Comparison of ENCODE assay signal across 16 mouse cellular contexts in the genomic region with DNA sequence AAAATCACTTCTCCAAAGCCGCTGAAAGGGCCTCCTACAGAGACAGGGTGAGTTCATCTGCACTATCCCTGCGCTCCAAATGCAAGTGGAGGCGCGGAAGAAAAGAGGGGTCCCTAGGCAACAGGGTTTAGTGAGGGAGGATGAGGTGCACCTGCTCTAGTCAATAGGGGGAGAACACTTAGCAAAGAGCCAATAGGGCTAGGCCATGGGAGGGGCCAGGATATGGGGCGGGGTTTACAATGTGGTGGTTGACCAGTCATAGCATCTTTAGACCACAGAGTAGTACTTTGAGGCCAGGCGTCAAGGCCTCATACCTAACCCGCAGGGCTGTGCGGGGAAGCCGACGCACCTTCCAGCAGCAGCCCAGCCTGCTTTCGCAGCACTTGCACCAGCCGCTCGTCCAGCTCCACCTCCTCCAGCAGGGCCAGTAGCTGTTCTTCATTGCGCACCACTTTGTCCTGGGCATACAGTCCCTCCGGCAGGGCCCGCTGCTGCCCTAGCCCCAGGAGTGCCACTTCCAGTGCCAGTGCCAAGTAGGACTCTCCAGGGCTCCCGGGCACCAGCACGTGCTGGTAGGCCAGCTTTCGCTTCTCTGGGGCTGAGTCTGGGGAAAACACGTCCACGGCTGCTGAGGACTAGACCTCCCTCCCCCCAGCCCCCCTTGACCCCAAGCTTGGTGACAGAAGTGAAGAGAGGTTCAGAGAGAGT. TPM values are rescaled to one million over a fixed set of nuclear protein-coding genes. Genes with fewer than 3 reads are reported as not detected.
A peak's percentile ranks its signal among the peaks of the same experiment; 100 is the strongest.
DNase-seq lines count a peak whose midpoint lies in the region; ATAC-seq and TF ChIP-seq lines count a peak whose summit lies in the region.
"Had no signal": no experiment of that assay in that cellular context is flagged by ENCODE, and none has a peak within 500 bp of the region (broad histone marks: within the 10 kb centered on the region; RNA-seq: fewer than 3 reads in every experiment).

No protein-coding gene starts in this region.

- no peaks in the 10 kb centered on the region for H3K9me3 ChIP-seq in intestine, embryonic 15.5 days
- no peaks in the 10 kb centered on the region for H3K9me3 ChIP-seq in intestine, postnatal 0 days (ENCODE audit: control insufficient read depth)
- no peaks in the 10 kb centered on the region for H3K9me3 ChIP-seq in neural tube, embryonic 12.5 days
- H3K9me3 ChIP-seq in neural tube, embryonic 15.5 days (replicated peaks): no peaks in the 10 kb centered on the region
- H3K9me3 ChIP-seq: heart, embryonic 10.5 days; hindbrain, embryonic 12.5 days; limb, embryonic 15.5 days had no signal

- H3K36me3 ChIP-seq in intestine, embryonic 15.5 days: peaks cover 45% of the 10 kb centered on the region
- H3K36me3 ChIP-seq in intestine, postnatal 0 days (ENCODE audit: control insufficient read depth, insufficient read depth): peaks cover 64% of the 10 kb centered on the region
- H3K36me3 ChIP-seq in neural tube, embryonic 12.5 days: peaks cover 94% of the 10 kb centered on the region
- peaks cover 95% of the 10 kb centered on the region for H3K36me3 ChIP-seq in neural tube, embryonic 15.5 days

- 0 out of 2 replicates have a peak, but pooled peaks have one; percentile 8 for ATAC-seq in intestine, embryonic 15.5 days
- ATAC-seq in intestine, postnatal 0 days: no peak
- peak; percentile 56; the same call in 1 of the 2 replicates for ATAC-seq in neural tube, embryonic 12.5 days (ENCODE audit: low FRiP score, low read depth)
- no peak for ATAC-seq in neural tube, embryonic 15.5 days (ENCODE audit: low FRiP score)
- ATAC-seq: Patski had no signal

- H3K9ac ChIP-seq in intestine, embryonic 15.5 days: no peak overlapping the region
- no peak overlapping the region for H3K9ac ChIP-seq in intestine, postnatal 0 days (ENCODE audit: low read depth, low read length)
- H3K9ac ChIP-seq in neural tube, embryonic 12.5 days: no peak overlapping the region
- H3K9ac ChIP-seq in neural tube, embryonic 15.5 days (replicated peaks): no peak overlapping the region
- H3K9ac ChIP-seq: hindbrain, embryonic 12.5 days; limb, embryonic 15.5 days had no signal

- H3K4me2 ChIP-seq in intestine, embryonic 15.5 days (replicated peaks): no peak overlapping the region
- H3K4me2 ChIP-seq in intestine, postnatal 0 days (replicated peaks; ENCODE audit: low read depth): no peak overlapping the region
- no peak overlapping the region for H3K4me2 ChIP-seq in neural tube, embryonic 12.5 days (replicated peaks)
- no peak overlapping the region for H3K4me2 ChIP-seq in neural tube, embryonic 15.5 days
- H3K4me2 ChIP-seq: hindbrain, embryonic 12.5 days; limb, embryonic 15.5 days had no signal

- no peaks in the 10 kb centered on the region for H3K27me3 ChIP-seq in intestine, embryonic 15.5 days (replicated peaks)
- no peaks in the 10 kb centered on the region for H3K27me3 ChIP-seq in intestine, postnatal 0 days (replicated peaks; ENCODE audit: control insufficient read depth, insufficient read depth, low read length)
- no peaks in the 10 kb centered on the region for H3K27me3 ChIP-seq in neural tube, embryonic 12.5 days (replicated peaks)
- no peaks in the 10 kb centered on the region for H3K27me3 ChIP-seq in neural tube, embryonic 15.5 days (replicated peaks)
- H3K27me3 ChIP-seq: hindbrain, embryonic 12.5 days; limb, embryonic 15.5 days; Patski had no signal

- no peak overlapping the region for H3K27ac ChIP-seq in intestine, embryonic 15.5 days
- H3K27ac ChIP-seq in intestine, postnatal 0 days (ENCODE audit: low read depth, low read length): no peak overlapping the region
- no peak overlapping the region for H3K27ac ChIP-seq in neural tube, embryonic 12.5 days
- H3K27ac ChIP-seq in neural tube, embryonic 15.5 days (replicated peaks): no peak overlapping the region
- H3K27ac ChIP-seq: heart, embryonic 10.5 days; hindbrain, embryonic 12.5 days; limb, embryonic 15.5 days had no signal

- WGBS in intestine, embryonic 15.5 days: 81% methylated on average over 21 of the region's 21 CpGs
- 88% methylated on average over 21 of the region's 21 CpGs for WGBS in intestine, postnatal 0 days
- WGBS in neural tube, embryonic 12.5 days: 81% methylated on average over 21 of the region's 21 CpGs
- WGBS in neural tube, embryonic 15.5 days: 80% methylated on average over 21 of the region's 21 CpGs

- peak; percentile 63 for DNase-seq in adrenal gland, postnatal 14 days
- no peak for DNase-seq in adrenal gland, adult 8-10 months
- no peak for DNase-seq in urinary bladder, postnatal 10 days (ENCODE audit: low spot score)
- no peak for DNase-seq in cerebellum, adult 18-20 months
- DNase-seq: cerebellum, postnatal 14 days; kidney, postnatal 10 days; lung, postnatal 36 days had no signal

- TF ChIP-seq CTCF in intestine, postnatal 0 days (IDR thresholded peaks at IDR 0.05; ENCODE audit: low read depth): no peak

- H3K4me3 ChIP-seq in intestine, embryonic 15.5 days (replicated peaks): no peak overlapping the region
- H3K4me3 ChIP-seq in intestine, postnatal 0 days (ENCODE audit: low read depth, low read length): no peak overlapping the region
- H3K4me3 ChIP-seq in neural tube, embryonic 12.5 days: no peak overlapping the region
- H3K4me3 ChIP-seq in neural tube, embryonic 15.5 days (replicated peaks): no peak overlapping the region
- H3K4me3 ChIP-seq: heart, embryonic 10.5 days; hindbrain, embryonic 12.5 days; limb, embryonic 15.5 days had no signal

- no peaks in the 10 kb centered on the region for H3K4me1 ChIP-seq in intestine, embryonic 15.5 days (replicated peaks)
- H3K4me1 ChIP-seq in intestine, postnatal 0 days (replicated peaks; ENCODE audit: control insufficient read depth, insufficient read depth, low read length): no peaks in the 10 kb centered on the region
- H3K4me1 ChIP-seq in neural tube, embryonic 12.5 days: no peaks in the 10 kb centered on the region
- no peaks in the 10 kb centered on the region for H3K4me1 ChIP-seq in neural tube, embryonic 15.5 days
- H3K4me1 ChIP-seq: heart, embryonic 10.5 days; hindbrain, embryonic 12.5 days; limb, embryonic 15.5 days had no signal

RNA-seq across cellular contexts. Expression of a gene that starts 13.4 kb away (rescaled TPM):
- total RNA-seq in adrenal gland, postnatal 14 days (2021): 32.3 and 39.5 TPM in 2 replicates
- total RNA-seq in adrenal gland, adult 8-10 months (2022): 10 to 100 TPM; 36.2 to 53.9 (median 48.0) TPM
- 9.0 TPM in 2 replicates for polyA plus RNA-seq in intestine, embryonic 15.5 days (2015; fragmentation: Nextera tagmentation; extraction: Ambion mirVana)
- polyA plus RNA-seq in intestine, postnatal 0 days (2015; fragmentation: Nextera tagmentation; extraction: Ambion mirVana): 3.7 and 3.8 TPM in 2 replicates
- 52.8 and 57.9 TPM in 2 replicates for polyA plus RNA-seq in neural tube, embryonic 12.5 days (2016; fragmentation: Nextera tagmentation; extraction: Ambion mirVana)
- 14.8 and 16.0 TPM in 2 replicates for polyA plus RNA-seq in neural tube, embryonic 15.5 days (2015; fragmentation: Nextera tagmentation; extraction: Ambion mirVana)

RNA-seq across cellular contexts. Expression of a gene that starts 26.0 kb away (rescaled TPM):
- 251 and 255 TPM in 2 replicates for total RNA-seq in adrenal gland, postnatal 14 days (2021)
- total RNA-seq in adrenal gland, adult 8-10 months (2022): 100 to 1,000 TPM; 171 to 296 (median 225) TPM
- polyA plus RNA-seq in intestine, embryonic 15.5 days (2015; fragmentation: Nextera tagmentation; extraction: Ambion mirVana): 292 and 312 TPM in 2 replicates
- 308 and 309 TPM in 2 replicates for polyA plus RNA-seq in intestine, postnatal 0 days (2015; fragmentation: Nextera tagmentation; extraction: Ambion mirVana)
- 256 and 282 TPM in 2 replicates for polyA plus RNA-seq in neural tube, embryonic 12.5 days (2016; fragmentation: Nextera tagmentation; extraction: Ambion mirVana)
- polyA plus RNA-seq in neural tube, embryonic 15.5 days (2015; fragmentation: Nextera tagmentation; extraction: Ambion mirVana): 263 and 280 TPM in 2 replicates

RNA-seq across cellular contexts. Expression of a gene that starts 33.6 kb away (rescaled TPM):
- total RNA-seq in adrenal gland, postnatal 14 days (2021): 25.0 and 35.5 TPM in 2 replicates
- 10 to 100 TPM; 26.9 to 52.8 (median 51.6) TPM for total RNA-seq in adrenal gland, adult 8-10 months (2022)
- 72.4 and 77.5 TPM in 2 replicates for polyA plus RNA-seq in intestine, embryonic 15.5 days (2015; fragmentation: Nextera tagmentation; extraction: Ambion mirVana)
- 54.9 and 60.3 TPM in 2 replicates for polyA plus RNA-seq in intestine, postnatal 0 days (2015; fragmentation: Nextera tagmentation; extraction: Ambion mirVana)
- polyA plus RNA-seq in neural tube, embryonic 12.5 days (2016; fragmentation: Nextera tagmentation; extraction: Ambion mirVana): 60.7 and 63.3 TPM in 2 replicates
- 51.5 and 58.8 TPM in 2 replicates for polyA plus RNA-seq in neural tube, embryonic 15.5 days (2015; fragmentation: Nextera tagmentation; extraction: Ambion mirVana)

RNA-seq across cellular contexts. Expression of a gene that starts 38.5 kb away (rescaled TPM):
- total RNA-seq in adrenal gland, postnatal 14 days (2021): 0.67 and 1.2 TPM in 2 replicates
- 1 to 10 TPM in 2 of 4 experiments, under 1 TPM in 2; 0.75 to 2.9 (median 1.2) TPM for total RNA-seq in adrenal gland, adult 8-10 months (2022)
- polyA plus RNA-seq in intestine, embryonic 15.5 days (2015; fragmentation: Nextera tagmentation; extraction: Ambion mirVana): 2.5 and 2.9 TPM in 2 replicates
- polyA plus RNA-seq in intestine, postnatal 0 days (2015; fragmentation: Nextera tagmentation; extraction: Ambion mirVana): 1.6 and 1.8 TPM in 2 replicates
- 5.3 and 6.3 TPM in 2 replicates for polyA plus RNA-seq in neural tube, embryonic 12.5 days (2016; fragmentation: Nextera tagmentation; extraction: Ambion mirVana)
- 7.4 and 11.9 TPM in 2 replicates for polyA plus RNA-seq in neural tube, embryonic 15.5 days (2015; fragmentation: Nextera tagmentation; extraction: Ambion mirVana)
- polyA plus RNA-seq: spleen, adult 2 months had no signal

RNA-seq across cellular contexts. Expression of a gene that starts 46.7 kb away (rescaled TPM):
- total RNA-seq in adrenal gland, postnatal 14 days (2021): 17.5 and 22.0 TPM in 2 replicates
- 10 to 100 TPM; 21.5 to 27.7 (median 24.6) TPM for total RNA-seq in adrenal gland, adult 8-10 months (2022)
- polyA plus RNA-seq in intestine, embryonic 15.5 days (2015; fragmentation: Nextera tagmentation; extraction: Ambion mirVana): 14.3 and 16.8 TPM in 2 replicates
- polyA plus RNA-seq in intestine, postnatal 0 days (2015; fragmentation: Nextera tagmentation; extraction: Ambion mirVana): 12.8 and 12.9 TPM in 2 replicates
- polyA plus RNA-seq in neural tube, embryonic 12.5 days (2016; fragmentation: Nextera tagmentation; extraction: Ambion mirVana): 18.1 and 25.1 TPM in 2 replicates
- 22.1 and 23.0 TPM in 2 replicates for polyA plus RNA-seq in neural tube, embryonic 15.5 days (2015; fragmentation: Nextera tagmentation; extraction: Ambion mirVana)

Comparison
In these comparisons a context has a peak if more than half of its experiments do, and no peak if none do; other contexts are left out.
1. ATAC-seq: peak in intestine, embryonic 15.5 days (single experiment) and neural tube, embryonic 12.5 days (single experiment); none in intestine, postnatal 0 days (single experiment) and neural tube, embryonic 15.5 days (single experiment).